In the genomic region with DNA sequence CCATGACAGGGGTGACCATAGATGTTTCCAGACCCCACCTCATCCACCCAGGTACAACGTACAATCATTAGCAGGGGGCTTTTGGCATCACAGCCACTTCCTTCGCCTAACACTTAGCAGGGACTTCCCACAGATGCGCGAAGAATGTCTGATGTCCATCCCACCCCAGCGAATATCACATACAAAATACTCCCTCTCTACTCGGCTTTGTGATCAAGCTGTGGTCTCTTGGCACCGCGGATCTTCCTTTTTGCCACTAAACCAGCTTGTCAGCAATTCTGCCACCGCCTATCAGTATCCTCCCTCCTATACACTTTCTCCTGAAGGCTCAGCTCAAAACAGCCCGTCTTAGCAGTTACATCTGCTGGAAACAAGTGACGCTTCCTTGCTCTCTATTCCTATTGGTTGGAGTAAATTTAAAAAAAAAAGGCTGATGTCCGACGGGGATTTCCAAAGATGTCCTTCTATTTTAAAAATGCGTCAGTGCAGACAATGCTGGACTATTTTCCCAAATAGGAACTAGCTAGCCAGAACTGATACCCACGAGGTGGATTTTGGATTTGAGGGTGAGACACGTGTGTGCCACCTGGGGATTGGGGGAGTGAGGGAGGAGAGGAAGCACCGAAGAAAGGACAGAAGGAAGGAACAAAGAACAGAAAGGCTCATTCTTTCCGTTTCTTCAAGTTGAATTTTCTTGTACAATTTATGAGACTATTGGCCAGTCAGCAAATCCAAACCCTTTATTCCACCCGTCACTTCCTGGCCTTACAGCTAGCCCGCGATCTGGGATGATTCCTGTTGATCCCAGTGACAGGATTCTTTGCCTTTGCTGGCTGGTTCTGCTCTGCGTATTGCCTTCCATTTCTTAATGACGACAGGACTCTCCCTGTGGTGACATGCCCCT, we compare ENCODE assay signal across 9 mouse cellular contexts. TPM values are rescaled to one million over a fixed set of nuclear protein-coding genes. Genes with fewer than 3 reads are reported as not detected.
DNase-seq lines count a peak whose midpoint lies in the region; ATAC-seq and TF ChIP-seq lines count a peak whose summit lies in the region.
"Had no signal": no experiment of that assay in that cellular context is flagged by ENCODE, and none has a peak within 500 bp of the region (broad histone marks: within the 10 kb centered on the region; RNA-seq: fewer than 3 reads in every experiment).

No protein-coding gene starts in this region.

- H3K27me3 ChIP-seq in embryonic facial prominence, embryonic 10.5 days (replicated peaks; ENCODE audit: low read depth, poor library complexity, severe bottlenecking): peaks cover 10% of the 10 kb centered on the region; the same call in 1 of the 2 replicates
- H3K27me3 ChIP-seq in lung, postnatal 0 days (replicated peaks; ENCODE audit: insufficient read depth, low read length): no peaks in the 10 kb centered on the region

- no peaks in the 10 kb centered on the region for H3K9me3 ChIP-seq in embryonic facial prominence, embryonic 10.5 days
- no peaks in the 10 kb centered on the region for H3K9me3 ChIP-seq in lung, postnatal 0 days (ENCODE audit: low read length)

- no peak for TF ChIP-seq EP300 in lung, postnatal 0 days (IDR thresholded peaks at IDR 0.05)

- H3K36me3 ChIP-seq in embryonic facial prominence, embryonic 10.5 days (replicated peaks): no peaks in the 10 kb centered on the region
- no peaks in the 10 kb centered on the region for H3K36me3 ChIP-seq in lung, postnatal 0 days (ENCODE audit: insufficient read depth, low read length)

- no peak for TF ChIP-seq CTCF in lung, postnatal 0 days (IDR thresholded peaks at IDR 0.05)

- H3K27ac ChIP-seq in embryonic facial prominence, embryonic 10.5 days (replicated peaks): no peak overlapping the region
- H3K27ac ChIP-seq in lung, postnatal 0 days (ENCODE audit: low read length): no peak overlapping the region

- no peak overlapping the region for H3K9ac ChIP-seq in lung, postnatal 0 days (replicated peaks; ENCODE audit: low read depth)

- peak; percentile 60 for DNase-seq in 3T3-L1 (ENCODE audit: low read depth, low spot score)
- DNase-seq in ES-CJ7 (ENCODE audit: low read depth, low spot score): peak; percentile 64
- DNase-seq in embryonic facial prominence, embryonic 10.5 days (ENCODE audit: low spot score): peak; percentile 32
- peak; percentile 73 to 84 for DNase-seq in heart, postnatal 10 days
- DNase-seq in kidney, postnatal 14 days: peak; percentile 79
- DNase-seq in lung, postnatal 0 days (ENCODE audit: low spot score): peak; percentile 88
- DNase-seq in retina, postnatal 7 days (ENCODE audit: low read depth, low spot score): peak; percentile 53
- DNase-seq in urinary bladder, postnatal 14 days (ENCODE audit: low spot score): no peak

- ATAC-seq in lung, postnatal 0 days: peak; percentile 76

- intact Hi-C loops in heart, postnatal 10 days (cut with DNase I): no loop called here

- WGBS in embryonic facial prominence, embryonic 10.5 days: 24% methylated on average over 23 of the region's 23 CpGs
- WGBS in lung, postnatal 0 days: 22% methylated on average over 23 of the region's 23 CpGs

- H3K4me2 ChIP-seq in lung, postnatal 0 days (replicated peaks; ENCODE audit: low read depth, low read length): peak overlapping the region; percentile 36; the same call in 1 of the 2 replicates

- peak overlapping the region; percentile 52 for H3K4me3 ChIP-seq in embryonic facial prominence, embryonic 10.5 days
- H3K4me3 ChIP-seq in lung, postnatal 0 days (ENCODE audit: low read depth, low read length): 0 out of 2 replicates have a peak overlapping the region, but pooled peaks have one; percentile 8
- H3K4me3 ChIP-seq: erythroblast, embryonic 14.5 days had no signal

- 0 out of 2 replicates have a peak, but pooled peaks cover 2% of the 10 kb centered on the region for H3K4me1 ChIP-seq in embryonic facial prominence, embryonic 10.5 days
- H3K4me1 ChIP-seq in lung, postnatal 0 days (ENCODE audit: insufficient read depth, low read depth, low read length): no peaks in the 10 kb centered on the region

RNA-seq across cellular contexts. Expression of a gene that starts 8.5 kb away (rescaled TPM):
- not detected in 2 replicates for polyA plus RNA-seq in embryonic facial prominence, embryonic 10.5 days (2016; fragmentation: Nextera tagmentation; extraction: Ambion mirVana)
- total RNA-seq in heart, postnatal 10 days (2021): 1 to 10 TPM; 4.9 to 5.4 TPM
- 15.8 and 20.6 TPM in 2 replicates for polyA plus RNA-seq in lung, postnatal 0 days (2015; fragmentation: Nextera tagmentation; extraction: Ambion mirVana)
- polyA plus RNA-seq: erythroblast, embryonic 14.5 days had no signal

RNA-seq across cellular contexts. Expression of a gene that starts 9.5 kb away (rescaled TPM):
- polyA plus RNA-seq in embryonic facial prominence, embryonic 10.5 days (2016; fragmentation: Nextera tagmentation; extraction: Ambion mirVana): 1.2 and 1.3 TPM in 2 replicates
- 1 to 10 TPM; 7.5 to 8.4 TPM for total RNA-seq in heart, postnatal 10 days (2021)
- 11.9 and 12.6 TPM in 2 replicates for polyA plus RNA-seq in lung, postnatal 0 days (2015; fragmentation: Nextera tagmentation; extraction: Ambion mirVana)
- polyA plus RNA-seq: erythroblast, embryonic 14.5 days had no signal

RNA-seq across cellular contexts. Expression of a gene that starts 29.3 kb away (rescaled TPM):
- 0.04 TPM in 1 of 2 replicates, not detected in the other for polyA plus RNA-seq in embryonic facial prominence, embryonic 10.5 days (2016; fragmentation: Nextera tagmentation; extraction: Ambion mirVana)
- not detected for total RNA-seq in heart, postnatal 10 days (2021)
- polyA plus RNA-seq in lung, postnatal 0 days (2015; fragmentation: Nextera tagmentation; extraction: Ambion mirVana): not detected in 2 replicates
- polyA plus RNA-seq: erythroblast, embryonic 14.5 days had no signal

RNA-seq across cellular contexts. Expression of a gene that starts 38.7 kb away (rescaled TPM):
- 5.5 and 7.2 TPM in 2 replicates for polyA plus RNA-seq in embryonic facial prominence, embryonic 10.5 days (2016; fragmentation: Nextera tagmentation; extraction: Ambion mirVana)
- 1 to 10 TPM; 4.4 to 4.7 TPM for total RNA-seq in heart, postnatal 10 days (2021)
- polyA plus RNA-seq in lung, postnatal 0 days (2015; fragmentation: Nextera tagmentation; extraction: Ambion mirVana): 17.8 and 19.2 TPM in 2 replicates

RNA-seq across cellular contexts. Expression of a gene that starts 57.4 kb away (rescaled TPM):
- not detected in 2 replicates for polyA plus RNA-seq in embryonic facial prominence, embryonic 10.5 days (2016; fragmentation: Nextera tagmentation; extraction: Ambion mirVana)
- total RNA-seq in heart, postnatal 10 days (2021): under 1 TPM; 0.77 to 0.92 TPM
- 0.43 and 1.2 TPM in 2 replicates for polyA plus RNA-seq in lung, postnatal 0 days (2015; fragmentation: Nextera tagmentation; extraction: Ambion mirVana)
- polyA plus RNA-seq: erythroblast, embryonic 14.5 days had no signal

Comparison
In these comparisons a context has a peak if more than half of its experiments do, and no peak if none do; other contexts are left out.
1. RNA of a gene that starts 8.5 kb away (polyA plus RNA-seq): 15.8 to 20.6 TPM in lung, postnatal 0 days; not detected in embryonic facial prominence, embryonic 10.5 days; every median in the first group is over 10 times any median in the second.